Mouse (Mus musculus) cortical plate, adult 2 months (tissue): ENCODE results near the gene Rnf151.

ENCODE experiments used
- CTCF ChIP-seq: fragments of 200-500 bp; IDR thresholded peaks from 2 replicates; pipeline ENCODE4 v1.5.1; 2011; ENCODE audit warnings: mild to moderate bottlenecking, control low read depth, low read length; ENCODE audit not compliant: insufficient read depth; ENCODE audit errors: extremely low read depth
- POLR2A ChIP-seq: fragments of 200-500 bp; IDR thresholded peaks from 2 replicates; pipeline ENCODE4 v1.6.1; 2011; ENCODE audit warnings: mild to moderate bottlenecking, low read length, control low read depth; ENCODE audit not compliant: insufficient read depth; ENCODE audit errors: extremely low read depth

- TF ChIP-seq CTCF (no peak), POLR2A (no peak)
Measured at GRCm38 (mm10) chr17:24686514-24686913, 31.3 kb downstream of the Rnf151 start.
